Mouse (Mus musculus) neural tube, embryonic 11.5 days (tissue): ENCODE measurements around the gene Maats1. TPM values are rescaled to one million over a fixed set of nuclear protein-coding genes. Genes with fewer than 3 reads are reported as not detected.
"Not testable (repeated sequence)": the region's sequence is repeated elsewhere in the genome, so short reads cannot be mapped to it uniquely, and the experiment has no call there.

Experiments used
- ATAC-seq: fragments of 200-750 bp; cut with Nextera tagmentation; 2 replicates; pipeline ENCODE4 v1.8.0; 2017; ENCODE audit warnings: moderate number of reproducible peaks, mild to moderate bottlenecking, moderate TSS enrichment, moderate library complexity; ENCODE audit not compliant: insufficient read depth, low FRiP score, low TSS enrichment
- DNase-seq: peaks from one replicate; pipeline ENCODE4 v3.0.0-alpha.2; 2015; ENCODE audit warnings: low spot score
- H3K27ac ChIP-seq: fragments of 300-500 bp; sonication (generic); 2 replicates; pipeline ENCODE4 v1.5.1; 2014; ENCODE audit warnings: low read depth, mild to moderate bottlenecking, low read length
- H3K27me3 ChIP-seq: fragments of 300-500 bp; sonication (generic); 2 replicates; pipeline ENCODE4 v1.6.1; 2014; ENCODE audit warnings: mild to moderate bottlenecking, low read length, mixed read lengths; ENCODE audit not compliant: control insufficient read depth, insufficient read depth
- H3K36me3 ChIP-seq: fragments of 300-500 bp; sonication (generic); 2 replicates; pipeline ENCODE4 v1.6.1; 2014; ENCODE audit warnings: mild to moderate bottlenecking, low read length, moderate library complexity, mixed read lengths; ENCODE audit not compliant: control insufficient read depth, insufficient read depth
- H3K4me1 ChIP-seq: fragments of 300-500 bp; sonication (generic); 2 replicates; pipeline ENCODE4 v1.6.1; 2014; ENCODE audit warnings: low read length, mixed read lengths; ENCODE audit not compliant: control insufficient read depth, insufficient read depth
- H3K4me2 ChIP-seq: fragments of 300-500 bp; sonication (generic); 2 replicates; pipeline ENCODE4 v1.6.1; 2014; ENCODE audit warnings: low read depth, mild to moderate bottlenecking, moderate library complexity
- H3K4me3 ChIP-seq: fragments of 300-500 bp; sonication (generic); 2 replicates; pipeline ENCODE4 v1.5.1; 2014; ENCODE audit warnings: low read depth, low read length
- H3K9ac ChIP-seq: fragments of 300-500 bp; sonication (generic); 2 replicates; pipeline ENCODE4 v1.6.1; 2014; ENCODE audit warnings: mild to moderate bottlenecking, low read length
- H3K9me3 ChIP-seq: fragments of 300-500 bp; sonication (generic); 2 replicates; pipeline ENCODE4 v1.6.1; 2016; ENCODE audit warnings: low read length; ENCODE audit not compliant: control insufficient read depth
- WGBS: fragments of 180-500 bp; shearing (Covaris S2); extraction: QIAGEN DNeasy Blood & Tissue Kit; methylation state at CpG from one replicate; pipeline ENCODE4 v1.1.7; 2014; 5-methylcytosine and 5-hydroxymethylcytosine counted together
- polyA plus RNA-seq: library from polyadenylated mRNA; unstranded; fragments of >200 nt; fragmentation: Nextera tagmentation; extraction: Ambion mirVana; gene quantifications from 2 replicates; pipeline ENCODE4 v1.2.1, GENCODE M21; 2014

Maats1 gene
- polyA plus RNA-seq, 1 experiment from 2014 or later = 0.19 TPM

- no peak overlapping the region; the same call in 1 of the 2 replicates for H3K9ac ChIP-seq
Measured at GRCm38 (mm10) chr16:38347588-38347987, 5.6 kb upstream of the Maats1 start.

DNA sequence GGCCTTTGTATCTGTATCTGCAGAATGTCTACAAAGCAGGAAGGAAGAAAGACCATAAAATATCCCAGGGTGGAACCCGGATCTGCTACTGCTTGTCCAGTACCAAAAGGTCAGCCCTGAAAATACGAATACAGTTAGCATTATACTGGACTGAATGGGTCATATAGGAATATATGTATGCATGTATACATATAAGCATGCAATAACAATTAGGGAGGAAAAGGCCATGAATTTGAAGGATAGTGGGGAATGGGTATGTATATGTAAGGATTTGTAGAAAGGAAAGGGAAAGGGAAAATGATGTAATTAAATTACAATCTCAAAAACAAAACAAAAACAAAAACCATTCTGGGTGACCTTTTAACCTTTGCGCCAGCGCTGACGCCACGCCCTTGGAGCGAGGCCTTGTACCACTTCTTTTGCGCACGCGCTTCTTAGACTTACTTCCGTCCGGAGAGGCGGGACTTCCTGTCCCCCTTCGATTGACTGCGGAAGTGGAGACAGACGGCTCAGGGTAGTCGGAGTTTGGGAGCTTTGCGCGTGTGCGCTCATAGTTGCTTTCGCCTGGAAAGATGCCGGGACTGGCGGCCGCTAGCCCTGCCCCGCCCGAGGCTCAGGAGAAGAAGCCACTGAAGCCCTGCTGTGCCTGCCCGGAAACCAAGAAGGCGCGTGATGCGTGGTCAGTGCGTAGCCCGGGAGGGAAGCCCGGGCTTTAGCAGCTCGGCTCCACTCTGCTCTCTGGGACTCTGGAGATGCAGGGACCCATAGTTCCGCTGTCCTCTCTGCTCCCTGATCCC is 4.8 kb upstream of the Maats1 start, which contains the start of the genes Cox17 and Gm21987:
TSS of gene Cox17 (plus strand) at position 463 of the 797 bp plus-strand sequence.
TSS of gene Gm21987 (plus strand) at position 512 of the 797 bp plus-strand sequence.
- ATAC-seq (peak; percentile 94), DNase-seq (peak; percentile 91)
- H3K27me3 ChIP-seq = no peaks in the 10 kb centered on the region
- 0 out of 2 replicates have a peak, but pooled peaks cover 2% of the 10 kb centered on the region for H3K36me3 ChIP-seq
- peak within 1 kb of the TSS; percentile 36 for H3K4me2 ChIP-seq
- H3K4me1 ChIP-seq = peaks cover 3% of the 10 kb centered on the region; the same call in 1 of the 2 replicates
- H3K27ac ChIP-seq = peak within 1 kb of the TSS; percentile 73
- peak within 1 kb of the TSS; percentile 72 for H3K9ac ChIP-seq
- 2% methylated on average over 35 of the region's 35 CpGs for WGBS
- H3K4me3 ChIP-seq = peak within 1 kb of the TSS; percentile 70
- no peaks in the 10 kb centered on the region for H3K9me3 ChIP-seq

More at GRCm38 (mm10) chr16:38347588-38347987, 5.6 kb upstream of the Maats1 start:
- peaks cover 3% of the 10 kb centered on the region; the same call in 1 of the 2 replicates for H3K4me1 ChIP-seq
- peak overlapping the region; percentile 70 for H3K4me3 ChIP-seq
- peak overlapping the region; percentile 36 for H3K4me2 ChIP-seq
- no peak for ATAC-seq
- no peak for DNase-seq
- 64% methylated on average over 6 of the region's 6 CpGs for WGBS
- H3K36me3 ChIP-seq = 0 out of 2 replicates have a peak, but pooled peaks cover 2% of the 10 kb centered on the region
- H3K9me3 ChIP-seq = no peaks in the 10 kb centered on the region
- H3K27ac ChIP-seq = no peak overlapping the region
- no peaks in the 10 kb centered on the region for H3K27me3 ChIP-seq

DNA sequence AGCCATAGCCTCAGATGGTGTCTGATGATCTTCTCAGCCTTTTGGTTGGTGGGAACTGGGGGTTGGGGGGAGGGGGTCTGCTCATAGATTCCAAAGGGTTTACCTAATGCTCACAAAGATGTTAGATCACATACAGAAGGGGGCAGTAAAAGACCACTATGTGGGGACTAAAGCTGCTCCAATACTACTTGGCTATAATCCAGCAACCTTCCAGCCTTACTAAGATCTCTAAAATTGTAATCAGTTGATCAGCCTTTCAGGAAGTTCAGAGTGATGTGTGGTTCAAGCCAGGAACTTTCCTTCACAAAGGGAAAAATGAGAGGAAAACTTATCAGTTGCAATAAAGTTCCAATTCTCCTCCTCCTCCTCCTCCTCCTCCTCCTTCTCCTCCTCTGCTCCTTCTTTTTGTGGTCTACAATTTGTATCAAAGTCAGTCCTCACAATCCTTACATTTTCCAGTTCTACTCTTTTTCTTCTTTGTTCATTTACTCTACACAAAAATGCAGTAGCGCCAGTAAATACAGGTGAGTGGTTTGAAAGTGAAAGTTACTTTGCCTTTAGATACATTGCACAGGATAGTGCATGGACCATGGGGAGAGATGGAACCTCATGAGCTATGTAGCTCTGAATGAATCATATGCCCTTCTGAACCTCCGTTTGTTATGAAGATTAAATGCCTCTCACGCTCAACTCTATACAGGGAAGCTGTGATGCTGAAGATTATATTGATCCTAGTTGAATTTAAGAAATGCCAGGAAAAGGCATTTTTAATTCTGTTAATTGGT is 3.2 kb upstream of the Maats1 start:
- H3K9me3 ChIP-seq = no peaks in the 10 kb centered on the region
- no peaks in the 10 kb centered on the region for H3K27me3 ChIP-seq
- DNase-seq = peak; percentile 45
- no peak overlapping the region for H3K4me3 ChIP-seq
- H3K36me3 ChIP-seq = no peaks in the 10 kb centered on the region
- no peak overlapping the region for H3K4me2 ChIP-seq
- 87% methylated on average over 3 of the region's 3 CpGs for WGBS
- peaks cover 3% of the 10 kb centered on the region; the same call in 1 of the 2 replicates for H3K4me1 ChIP-seq
- no peak overlapping the region for H3K27ac ChIP-seq
- H3K9ac ChIP-seq = no peak overlapping the region
- ATAC-seq = no peak

- ATAC-seq, H3K36me3 ChIP-seq, DNase-seq, H3K9me3 ChIP-seq, H3K4me1 ChIP-seq, H3K9ac ChIP-seq, H3K4me3 ChIP-seq, H3K4me2 ChIP-seq, H3K27ac ChIP-seq, H3K27me3 ChIP-seq: not testable (repeated sequence)
- WGBS = 91% methylated on average over 4 of the region's 4 CpGs
Measured at GRCm38 (mm10) chr16:38338077-38338476, 3.9 kb downstream of the Maats1 start.

GRCm38 (mm10) chr16:38334431-38334830 is 7.5 kb downstream of the Maats1 start:
- no peak overlapping the region for H3K4me2 ChIP-seq
- no peak overlapping the region for H3K9ac ChIP-seq
- no peaks in the 10 kb centered on the region for H3K9me3 ChIP-seq
- H3K4me3 ChIP-seq = no peak overlapping the region
- H3K27ac ChIP-seq = no peak overlapping the region
- no peak for ATAC-seq
- H3K36me3 ChIP-seq = no peaks in the 10 kb centered on the region
- H3K4me1 ChIP-seq = no peaks in the 10 kb centered on the region
- 30% methylated on average over 6 of the region's 6 CpGs for WGBS
- no peaks in the 10 kb centered on the region for H3K27me3 ChIP-seq
- DNase-seq = no peak

- no peaks in the 10 kb centered on the region for H3K9me3 ChIP-seq
- H3K4me3 ChIP-seq = no peak overlapping the region
- 90% methylated on average over 3 of the region's 3 CpGs for WGBS
- H3K4me1 ChIP-seq = no peaks in the 10 kb centered on the region
- no peaks in the 10 kb centered on the region for H3K36me3 ChIP-seq
- H3K27ac ChIP-seq = no peak overlapping the region
- ATAC-seq = no peak
- no peak overlapping the region for H3K9ac ChIP-seq
- DNase-seq = no peak
- no peaks in the 10 kb centered on the region for H3K27me3 ChIP-seq
- no peak overlapping the region for H3K4me2 ChIP-seq
Measured at GRCm38 (mm10) chr16:38329340-38329739, 12.6 kb downstream of the Maats1 start.

GRCm38 (mm10) chr16:38326778-38327397 is 15.1 kb downstream of the Maats1 start:
- Histone ChIP-seq H3K9me3 (no peaks in the 10 kb centered on the region), H3K27ac (no peak overlapping the region), H3K4me1 (no peaks in the 10 kb centered on the region), H3K36me3 (no peaks in the 10 kb centered on the region), H3K9ac (no peak overlapping the region), H3K4me3 (no peak overlapping the region), H3K27me3 (no peaks in the 10 kb centered on the region), H3K4me2 (no peak overlapping the region)
- WGBS = 88% methylated on average over 11 of the region's 11 CpGs
- no peak for DNase-seq
- ATAC-seq = no peak

- H3K4me2 ChIP-seq = no peak overlapping the region
- no peak overlapping the region for H3K4me3 ChIP-seq
- no peaks in the 10 kb centered on the region for H3K27me3 ChIP-seq
- no peak for ATAC-seq
- no peaks in the 10 kb centered on the region for H3K36me3 ChIP-seq
- no peak overlapping the region for H3K9ac ChIP-seq
- no peaks in the 10 kb centered on the region for H3K4me1 ChIP-seq
- H3K27ac ChIP-seq = no peak overlapping the region
- 92% methylated on average over 15 of the region's 15 CpGs for WGBS
- no peaks in the 10 kb centered on the region for H3K9me3 ChIP-seq
- no peak for DNase-seq
Measured at GRCm38 (mm10) chr16:38324311-38324710, 17.6 kb downstream of the Maats1 start.
